Mouse (Mus musculus) neural tube, embryonic 14.5 days (tissue): ENCODE measurements around the gene Slc17a7. TPM values are rescaled to one million over a fixed set of nuclear protein-coding genes. Genes with fewer than 3 reads are reported as not detected.

Experiments
- ATAC-seq: fragments of 200-750 bp; cut with Nextera tagmentation; 2 replicates; pipeline ENCODE4 v1.8.0; 2017; ENCODE audit warnings: low read depth, mild to moderate bottlenecking, moderate TSS enrichment, moderate library complexity
- H3K27ac ChIP-seq: fragments of 300-500 bp; sonication (generic); 2 replicates; pipeline ENCODE4 v1.5.1; 2014; ENCODE audit warnings: low read depth, mild to moderate bottlenecking, control low read depth, low read length, moderate library complexity, mixed read lengths
- H3K27me3 ChIP-seq: fragments of 300-500 bp; sonication (generic); 2 replicates; pipeline ENCODE4 v1.6.1; 2014; ENCODE audit warnings: low read length; ENCODE audit not compliant: control insufficient read depth, insufficient read depth
- H3K36me3 ChIP-seq: fragments of 300-500 bp; sonication (generic); 2 replicates; pipeline ENCODE4 v1.6.1; 2014; ENCODE audit warnings: low read length, mixed read lengths; ENCODE audit not compliant: control insufficient read depth, insufficient read depth
- H3K4me1 ChIP-seq: fragments of 300-500 bp; sonication (generic); 2 replicates; pipeline ENCODE4 v1.6.1; 2014; ENCODE audit warnings: low read length; ENCODE audit not compliant: control insufficient read depth, insufficient read depth
- H3K4me2 ChIP-seq: fragments of 300-500 bp; sonication (generic); 2 replicates; pipeline ENCODE4 v1.6.1; 2014; ENCODE audit warnings: mild to moderate bottlenecking, low read depth, low read length, control low read depth
- H3K4me3 ChIP-seq: fragments of 300-500 bp; sonication (generic); 2 replicates; pipeline ENCODE4 v1.5.1; 2014; ENCODE audit warnings: low read depth, low read length, control low read depth, mixed read lengths
- H3K9ac ChIP-seq: fragments of 300-500 bp; sonication (generic); replicated peaks from 2 replicates; pipeline ENCODE4 v1.6.1; 2014; ENCODE audit warnings: low read depth, mild to moderate bottlenecking, control low read depth, low read length, mixed read lengths
- H3K9me3 ChIP-seq: fragments of 300-500 bp; sonication (generic); 2 replicates; pipeline ENCODE4 v1.6.1; 2016; ENCODE audit warnings: low read length; ENCODE audit not compliant: control insufficient read depth
- WGBS: fragments of 180-500 bp; shearing (Covaris S2); extraction: QIAGEN DNeasy Blood & Tissue Kit; methylation state at CpG from one replicate; pipeline ENCODE4 v1.1.7; 2014; 5-methylcytosine and 5-hydroxymethylcytosine counted together
- polyA plus RNA-seq: library from polyadenylated mRNA; unstranded; fragments of >200 nt; fragmentation: Nextera tagmentation; extraction: Ambion mirVana; gene quantifications from 2 replicates; pipeline ENCODE4 v1.2.1, GENCODE M21; 2014

Gene Slc17a7
- polyA plus RNA-seq, 1 experiment from 2014 or later, result not detected

DNA sequence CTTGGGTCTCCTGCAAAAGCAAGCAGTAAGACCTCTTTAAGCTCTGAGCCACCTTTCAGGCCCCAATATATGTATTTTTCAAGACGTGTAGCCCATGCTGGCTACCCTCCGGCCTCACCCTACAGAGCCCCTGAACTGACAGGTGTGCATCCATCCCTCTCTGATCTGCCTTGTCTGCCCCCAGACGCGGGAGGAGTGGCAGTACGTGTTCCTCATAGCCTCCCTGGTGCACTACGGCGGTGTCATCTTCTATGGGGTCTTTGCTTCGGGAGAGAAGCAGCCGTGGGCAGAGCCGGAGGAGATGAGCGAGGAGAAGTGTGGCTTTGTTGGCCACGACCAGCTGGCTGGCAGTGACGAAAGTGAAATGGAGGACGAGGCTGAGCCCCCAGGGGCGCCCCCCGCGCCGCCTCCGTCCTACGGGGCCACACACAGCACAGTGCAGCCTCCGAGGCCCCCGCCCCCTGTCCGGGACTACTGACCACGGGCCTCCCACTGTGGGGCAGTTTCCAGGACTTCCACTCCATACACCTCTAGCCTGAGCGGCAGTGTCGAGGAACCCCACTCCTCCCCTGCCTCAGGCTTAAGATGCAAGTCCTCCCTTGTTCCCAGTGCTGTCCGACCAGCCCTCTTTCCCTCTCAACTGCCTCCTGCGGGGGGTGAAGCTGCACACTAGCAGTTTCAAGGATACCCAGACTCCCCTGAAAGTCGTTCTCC, 11.0 kb downstream of the Slc17a7 start:
- H3K4me3 ChIP-seq, result no peak overlapping the region
- no peak overlapping the region for H3K4me2 ChIP-seq
- no peak overlapping the region for H3K9ac ChIP-seq

DNA sequence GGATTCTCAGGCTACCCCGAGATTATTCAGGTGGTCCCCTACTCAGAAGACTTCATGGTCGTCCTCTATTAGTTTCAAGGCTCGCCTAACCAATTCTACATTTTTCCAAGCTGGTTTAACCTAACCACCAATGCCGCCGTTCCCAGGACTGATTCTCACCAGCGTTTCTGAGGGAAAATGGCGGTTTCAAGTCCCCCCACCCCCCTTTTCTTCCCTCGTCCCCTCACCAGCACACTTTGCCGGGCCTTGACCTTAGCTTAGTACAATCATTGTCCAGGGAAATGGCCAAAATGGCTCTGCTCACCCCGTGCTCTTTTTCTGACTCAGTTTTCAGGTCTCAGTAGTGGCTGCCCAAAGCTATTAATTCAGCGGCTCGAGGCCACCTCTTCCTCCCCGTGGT, 11.6 kb downstream of the Slc17a7 start:
- WGBS, result 3% methylated on average over 13 of the region's 13 CpGs
- no peak for ATAC-seq
- no peak overlapping the region for H3K4me3 ChIP-seq

More for the DNA sequence above, 11.0 kb downstream of the Slc17a7 start:
- H3K27me3 ChIP-seq, result peaks cover 43% of the 10 kb centered on the region
- peak; percentile 46; the same call in 1 of the 2 replicates for ATAC-seq
- no peaks in the 10 kb centered on the region for H3K4me1 ChIP-seq
- H3K36me3 ChIP-seq, result no peaks in the 10 kb centered on the region
- 3% methylated on average over 29 of the region's 29 CpGs for WGBS
- H3K27ac ChIP-seq, result no peak overlapping the region
- H3K9me3 ChIP-seq, result no peaks in the 10 kb centered on the region

GRCm38 (mm10) chr7:45175929-45176328, 12.2 kb downstream of the Slc17a7 start:
- H3K27me3 ChIP-seq, result peaks cover 54% of the 10 kb centered on the region
- no peaks in the 10 kb centered on the region for H3K36me3 ChIP-seq
- ATAC-seq, result no peak
- 2% methylated on average over 22 of the region's 23 CpGs for WGBS
- no peaks in the 10 kb centered on the region for H3K4me1 ChIP-seq
- H3K4me3 ChIP-seq, result no peak overlapping the region; the same call in 1 of the 2 replicates
- no peaks in the 10 kb centered on the region for H3K9me3 ChIP-seq
- no peak overlapping the region for H3K27ac ChIP-seq
- H3K9ac ChIP-seq, result no peak overlapping the region
- H3K4me2 ChIP-seq, result peak overlapping the region; percentile 16; the same call in 1 of the 2 replicates

More for the DNA sequence above, 11.6 kb downstream of the Slc17a7 start:
- Histone ChIP-seq H3K4me1 (no peaks in the 10 kb centered on the region), H3K36me3 (no peaks in the 10 kb centered on the region), H3K27me3 (peaks cover 49% of the 10 kb centered on the region), H3K9ac (no peak overlapping the region), H3K4me2 (no peak overlapping the region), H3K9me3 (no peaks in the 10 kb centered on the region), H3K27ac (no peak overlapping the region)

DNA sequence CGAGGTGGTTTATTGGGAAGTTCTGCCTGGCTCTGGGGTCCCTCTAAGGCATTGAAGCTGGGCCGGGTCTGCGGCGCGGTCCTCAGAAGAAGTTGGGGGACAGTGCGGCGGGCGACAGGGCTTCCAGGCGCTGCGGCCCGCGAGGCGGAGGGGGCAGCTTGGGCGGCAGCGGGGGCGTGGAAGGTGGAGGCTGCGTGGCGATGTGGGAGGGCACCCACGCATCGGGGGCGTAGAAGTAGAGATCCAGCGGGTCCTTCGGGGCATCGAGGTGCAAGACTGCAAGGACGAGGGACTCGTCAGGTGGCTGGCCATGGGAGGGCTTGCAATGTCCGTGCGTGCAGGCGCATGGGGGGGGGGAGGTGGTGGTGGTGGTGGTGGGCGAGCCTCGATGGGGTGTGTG, 12.6 kb downstream of the Slc17a7 start:
- H3K27me3 ChIP-seq, result peaks cover 58% of the 10 kb centered on the region
- H3K27ac ChIP-seq, result no peak overlapping the region
- no peaks in the 10 kb centered on the region for H3K9me3 ChIP-seq
- H3K4me3 ChIP-seq, result no peak overlapping the region; the same call in 1 of the 2 replicates
- H3K4me1 ChIP-seq, result no peaks in the 10 kb centered on the region
- 2% methylated on average over 30 of the region's 31 CpGs for WGBS
- no peak for ATAC-seq
- peak overlapping the region; percentile 16; the same call in 1 of the 2 replicates for H3K4me2 ChIP-seq
- no peaks in the 10 kb centered on the region for H3K36me3 ChIP-seq
- H3K9ac ChIP-seq, result no peak overlapping the region

DNA sequence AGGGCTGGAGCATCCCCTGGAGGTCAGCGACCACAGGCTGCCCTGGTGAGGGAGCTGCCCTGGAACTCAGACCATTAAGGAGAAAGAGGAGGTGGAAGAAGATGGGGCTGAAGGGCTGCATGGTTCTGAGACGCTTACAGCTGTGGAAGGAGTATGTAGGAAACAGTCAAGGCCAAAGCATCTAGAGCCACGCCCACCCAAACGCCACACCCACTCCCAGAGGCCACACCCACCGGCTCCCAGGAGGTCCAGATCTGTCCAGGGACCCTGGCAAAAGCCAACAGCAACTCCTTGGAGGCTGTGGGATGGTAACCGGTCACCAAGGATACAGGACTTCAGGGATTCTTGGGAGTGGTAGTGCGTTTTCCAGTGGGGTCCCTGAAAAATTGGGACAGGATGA, 14.8 kb downstream of the Slc17a7 start:
- no peaks in the 10 kb centered on the region for H3K9me3 ChIP-seq
- no peaks in the 10 kb centered on the region for H3K36me3 ChIP-seq
- no peaks in the 10 kb centered on the region for H3K4me1 ChIP-seq
- no peak overlapping the region for H3K9ac ChIP-seq
- no peak overlapping the region for H3K27ac ChIP-seq
- WGBS, result 25% methylated on average over 7 of the region's 7 CpGs
- H3K4me2 ChIP-seq, result no peak overlapping the region
- ATAC-seq, result no peak
- H3K4me3 ChIP-seq, result no peak overlapping the region
- peaks cover 76% of the 10 kb centered on the region for H3K27me3 ChIP-seq

DNA sequence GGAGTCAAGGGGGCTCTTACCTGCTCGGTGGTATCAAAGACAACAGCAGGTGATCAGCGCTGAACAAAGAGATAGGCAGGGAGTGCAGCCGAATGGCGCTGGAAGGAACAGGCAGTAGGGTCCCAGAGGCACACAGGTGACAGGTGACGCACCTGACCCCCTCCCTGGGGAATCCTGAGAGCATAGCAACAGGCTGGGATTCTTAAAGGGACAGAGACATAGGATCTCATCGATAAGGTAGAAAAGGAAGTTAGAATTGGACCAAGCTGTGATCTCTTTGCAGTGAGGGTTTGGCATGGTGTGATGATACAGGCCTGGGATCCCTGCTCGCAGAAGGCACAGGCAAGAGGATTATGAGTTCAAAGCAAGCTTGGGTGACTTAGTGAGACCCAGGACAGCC, 15.7 kb downstream of the Slc17a7 start, which contains the start of gene Gfy:
Gene Gfy, minus strand, starts transcription at position 101 of the 400 bp plus-strand sequence.
- Histone ChIP-seq H3K27ac (no peak within 1 kb of the TSS), H3K4me2 (no peak within 1 kb of the TSS), H3K4me1 (no peaks in the 10 kb centered on the region), H3K4me3 (no peak within 1 kb of the TSS), H3K9ac (no peak within 1 kb of the TSS), H3K27me3 (peaks cover 77% of the 10 kb centered on the region), H3K9me3 (no peaks in the 10 kb centered on the region), H3K36me3 (no peaks in the 10 kb centered on the region)
- WGBS, result 25% methylated on average over 7 of the region's 7 CpGs
- ATAC-seq, result no peak

- H3K9ac ChIP-seq, result no peak within 1 kb of the TSS
- H3K4me1 ChIP-seq, result no peaks in the 10 kb centered on the region
- peak within 1 kb of the TSS; percentile 39 for H3K4me2 ChIP-seq
- WGBS, result 14% methylated on average over 20 of the region's 20 CpGs
- H3K9me3 ChIP-seq, result no peaks in the 10 kb centered on the region
- no peak within 1 kb of the TSS for H3K27ac ChIP-seq
- H3K4me3 ChIP-seq, result peak within 1 kb of the TSS; percentile 5; the same call in 1 of the 2 replicates
- peaks cover 72% of the 10 kb centered on the region for H3K27me3 ChIP-seq
- H3K36me3 ChIP-seq, result no peaks in the 10 kb centered on the region
- no peak for ATAC-seq
Observed at GRCm38 (mm10) chr7:45180896-45181477, 17.2 kb downstream of the Slc17a7 start, which contains the start of gene Pth2. Pth2 (plus strand) TSS chr7:45180995.

DNA sequence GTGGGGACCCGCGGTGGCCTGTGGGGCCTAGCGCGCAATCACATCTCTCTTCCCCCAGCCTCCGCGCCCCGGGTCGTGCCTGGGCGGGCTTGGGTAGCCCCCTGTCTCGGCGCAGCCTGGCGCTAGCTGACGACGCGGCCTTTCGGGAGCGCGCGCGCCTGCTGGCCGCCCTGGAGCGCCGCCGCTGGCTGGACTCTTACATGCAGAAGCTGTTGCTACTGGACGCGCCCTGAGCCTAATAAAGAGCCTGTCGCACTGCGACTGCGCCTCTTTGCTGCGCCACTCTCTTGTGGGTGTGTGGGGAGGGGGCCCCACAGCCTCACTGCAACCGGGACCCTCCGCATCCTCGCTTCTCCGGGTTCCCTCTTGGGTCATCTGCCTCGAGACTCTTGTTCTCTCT, 17.8 kb downstream of the Slc17a7 start:
- peak overlapping the region; percentile 39 for H3K4me2 ChIP-seq
- H3K27me3 ChIP-seq, result peaks cover 72% of the 10 kb centered on the region
- H3K4me1 ChIP-seq, result no peaks in the 10 kb centered on the region
- H3K9me3 ChIP-seq, result no peaks in the 10 kb centered on the region
- WGBS, result 3% methylated on average over 34 of the region's 35 CpGs
- no peak overlapping the region for H3K27ac ChIP-seq
- no peak overlapping the region for H3K9ac ChIP-seq
- peak overlapping the region; percentile 5; the same call in 1 of the 2 replicates for H3K4me3 ChIP-seq
- H3K36me3 ChIP-seq, result no peaks in the 10 kb centered on the region
- no peak for ATAC-seq

GRCm38 (mm10) chr7:45182199-45182601, 18.5 kb downstream of the Slc17a7 start:
- Histone ChIP-seq H3K27ac (no peak overlapping the region), H3K4me2 (peak overlapping the region; percentile 39), H3K4me1 (no peaks in the 10 kb centered on the region), H3K27me3 (peaks cover 69% of the 10 kb centered on the region), H3K9ac (no peak overlapping the region), H3K36me3 (no peaks in the 10 kb centered on the region), H3K4me3 (peak overlapping the region; percentile 12), H3K9me3 (no peaks in the 10 kb centered on the region)
- ATAC-seq, result peak; percentile 89
- under 1% methylated on average over 34 of the region's 34 CpGs for WGBS
